Comparison of ENCODE assay signal across 13 mouse cellular contexts in genomic region chr13:42985806-42986205, GRCm38 (mm10).
"Had no signal": no experiment of that assay in that cellular context is flagged by ENCODE, and none has a peak within 500 bp of the region (broad histone marks: within the 10 kb centered on the region; RNA-seq: fewer than 3 reads in every experiment).

No protein-coding gene starts in this region.

- H3K4me3 ChIP-seq: limb, embryonic 10.5 days; liver, embryonic 15.5 days; midbrain, embryonic 12.5 days; neural tube, embryonic 13.5 days had no signal

- H3K27ac ChIP-seq: limb, embryonic 10.5 days; liver, embryonic 15.5 days; midbrain, embryonic 12.5 days; neural tube, embryonic 13.5 days had no signal

- H3K36me3 ChIP-seq: limb, embryonic 10.5 days; liver, embryonic 15.5 days; midbrain, embryonic 12.5 days; neural tube, embryonic 13.5 days had no signal

- DNase-seq: kidney, adult 8-10 months; kidney, postnatal 25 days; layer of hippocampus, adult 9-11 months; lung, embryonic 14.5 days; lung, postnatal 10 days; lung, postnatal 4 days; retina, postnatal 1 day; right cerebral cortex, postnatal 4 days; spleen, adult 18-20 months had no signal

- H3K4me1 ChIP-seq: limb, embryonic 10.5 days; liver, embryonic 15.5 days; midbrain, embryonic 12.5 days had no signal

- H3K27me3 ChIP-seq: liver, embryonic 15.5 days; midbrain, embryonic 12.5 days; neural tube, embryonic 13.5 days had no signal

- H3K9ac ChIP-seq: liver, embryonic 15.5 days; lung, embryonic 14.5 days; midbrain, embryonic 12.5 days; neural tube, embryonic 13.5 days had no signal
